Mouse (Mus musculus) E14TG2a.4 (cell line): ENCODE data around the gene Rhbdl3.

Source experiments
- H3K27me3 ChIP-seq: 2 replicates; pipeline ENCODE4 v1.6.1; 2014; ENCODE audit warnings: low read length, control low read depth; ENCODE audit not compliant: insufficient read depth
- H3K36me3 ChIP-seq: 2 replicates; pipeline ENCODE4 v1.6.1; 2014; ENCODE audit warnings: low read length, control low read depth; ENCODE audit not compliant: insufficient read depth
- H3K4me1 ChIP-seq: replicated peaks from 2 replicates; pipeline ENCODE4 v1.6.1; 2014; ENCODE audit warnings: low read depth, low read length, control low read depth
- H3K4me3 ChIP-seq: replicated peaks from 2 replicates; pipeline ENCODE4 v1.5.1; 2014; ENCODE audit warnings: mild to moderate bottlenecking, low read length
- H3K9me3 ChIP-seq: 2 replicates; pipeline ENCODE4 v1.6.1; 2014; ENCODE audit warnings: low read length, control low read depth
- CTCF ChIP-seq: conservative IDR thresholded peaks from 2 replicates; pipeline ENCODE4 v1.5.1; 2014; ENCODE audit warnings: low read length
- NANOG ChIP-seq: IDR thresholded peaks from 2 replicates; pipeline ENCODE4 v1.6.1; 2014; ENCODE audit warnings: borderline replicate concordance, low read length, mixed read lengths
- POU5F1 ChIP-seq: IDR thresholded peaks from 2 replicates; pipeline ENCODE4 v1.6.1; 2014; ENCODE audit warnings: low read length, borderline replicate concordance

The Rhbdl3 gene

GRCm38 (mm10) chr11:80289701-80290445 lies 10.8 kb upstream of the Rhbdl3 start:
- peak overlapping the region; percentile 67 for H3K4me3 ChIP-seq
- no peaks in the 10 kb centered on the region for H3K9me3 ChIP-seq
- H3K27me3 ChIP-seq: peaks cover 25% of the 10 kb centered on the region
- peaks cover 38% of the 10 kb centered on the region for H3K4me1 ChIP-seq
- TF ChIP-seq NANOG: no peak
- no peaks in the 10 kb centered on the region for H3K36me3 ChIP-seq

DNA sequence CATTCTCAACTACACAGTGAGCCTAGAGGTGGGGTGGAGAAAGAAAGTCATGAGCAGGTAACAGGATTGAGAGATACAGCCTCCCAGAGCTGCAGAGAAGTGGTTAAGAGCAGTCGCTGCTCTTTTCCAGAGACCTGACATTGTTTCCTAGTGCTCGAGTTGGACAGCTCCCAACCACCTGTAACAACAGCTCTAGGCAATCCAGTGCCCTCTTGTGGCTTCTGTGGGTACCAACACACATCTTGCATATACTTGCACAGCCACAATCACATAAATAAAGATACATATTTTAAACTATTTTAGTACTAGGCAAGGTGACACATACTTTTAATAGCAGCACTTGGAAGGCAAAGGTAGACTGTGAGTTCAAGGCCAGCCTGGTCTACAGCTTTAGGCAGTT lies 9.7 kb upstream of the Rhbdl3 start:
- Histone ChIP-seq H3K4me1 (peaks cover 50% of the 10 kb centered on the region), H3K27me3 (peaks cover 32% of the 10 kb centered on the region), H3K36me3 (no peaks in the 10 kb centered on the region), H3K4me3 (no peak overlapping the region), H3K9me3 (no peaks in the 10 kb centered on the region)
- TF ChIP-seq POU5F1 (no peak), NANOG (no peak), CTCF (peak; percentile 90)

DNA sequence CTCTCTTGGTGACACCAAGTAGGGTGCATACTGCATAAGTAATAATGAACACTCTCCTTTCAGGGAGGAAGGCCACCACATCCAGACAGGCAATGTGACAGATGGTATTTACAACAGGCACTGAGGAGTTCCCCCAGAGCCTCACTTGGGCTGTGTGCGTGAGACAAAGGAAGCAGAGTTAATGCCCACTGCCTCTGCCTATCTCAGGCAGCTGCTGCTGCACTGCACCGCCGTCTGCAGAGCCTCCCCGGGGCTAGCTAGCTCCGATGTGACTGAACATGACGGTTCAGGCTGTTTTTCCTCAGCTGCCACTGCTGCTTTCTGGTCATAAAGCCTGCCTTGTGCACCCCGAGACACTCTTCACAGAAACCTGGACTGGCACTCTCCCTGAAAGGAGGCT lies 8.2 kb upstream of the Rhbdl3 start:
- Histone ChIP-seq H3K27me3 (peaks cover 45% of the 10 kb centered on the region), H3K4me3 (no peak overlapping the region), H3K4me1 (peaks cover 40% of the 10 kb centered on the region), H3K36me3 (no peaks in the 10 kb centered on the region), H3K9me3 (no peaks in the 10 kb centered on the region)
- TF ChIP-seq CTCF (no peak), NANOG (no peak)

- no peak for TF ChIP-seq POU5F1
- TF ChIP-seq CTCF: no peak
- TF ChIP-seq NANOG: no peak
- no peaks in the 10 kb centered on the region for H3K9me3 ChIP-seq
- peaks cover 38% of the 10 kb centered on the region for H3K4me1 ChIP-seq
- H3K27me3 ChIP-seq: peaks cover 52% of the 10 kb centered on the region
- H3K4me3 ChIP-seq: no peak overlapping the region
- no peaks in the 10 kb centered on the region for H3K36me3 ChIP-seq
Measured at GRCm38 (mm10) chr11:80295066-80295465, 5.6 kb upstream of the Rhbdl3 start.

- Histone ChIP-seq H3K27me3 (peaks cover 57% of the 10 kb centered on the region), H3K4me3 (no peak overlapping the region), H3K9me3 (no peaks in the 10 kb centered on the region), H3K4me1 (peaks cover 34% of the 10 kb centered on the region), H3K36me3 (no peaks in the 10 kb centered on the region)
- TF ChIP-seq NANOG (no peak), POU5F1 (no peak), CTCF (no peak)
Measured at GRCm38 (mm10) chr11:80295785-80296184, 4.9 kb upstream of the Rhbdl3 start.

DNA sequence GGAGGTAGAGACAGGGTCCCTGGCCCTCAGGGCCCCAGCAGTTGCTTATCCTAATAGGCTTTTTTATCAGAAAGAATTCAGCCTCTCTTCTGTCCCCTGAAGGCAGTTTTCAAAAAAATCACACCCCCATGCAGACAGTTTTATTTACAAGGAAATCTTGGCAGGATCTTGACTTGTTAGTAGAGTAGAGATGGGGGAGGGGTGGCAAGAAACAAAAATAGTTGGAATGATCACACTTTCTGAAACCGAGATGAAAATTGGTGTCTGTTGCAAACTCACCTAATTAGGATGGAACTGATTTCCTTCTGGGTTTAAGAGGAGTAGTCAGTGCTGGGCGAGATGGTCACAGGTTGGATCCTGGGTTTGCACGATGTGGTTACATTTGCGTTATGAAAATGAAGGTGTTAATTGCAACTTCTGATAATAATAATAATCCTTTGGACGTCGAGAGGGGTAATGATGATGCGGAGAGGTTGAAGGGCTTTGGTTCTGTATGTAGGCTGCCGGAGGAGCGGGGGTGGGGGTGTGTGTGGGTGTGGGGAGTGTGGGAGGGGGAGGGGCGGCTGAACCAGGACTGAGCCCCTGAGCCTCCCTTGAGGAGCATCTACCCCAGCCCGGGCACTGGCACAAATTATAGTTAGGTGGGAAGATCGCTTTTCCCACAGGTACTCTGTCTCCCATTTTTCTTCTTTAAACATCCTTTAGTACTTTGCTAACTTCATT lies 1.0 kb upstream of the Rhbdl3 start:
- H3K4me1 ChIP-seq: peaks cover 49% of the 10 kb centered on the region
- no peak overlapping the region for H3K4me3 ChIP-seq
- no peak for TF ChIP-seq NANOG
- no peak for TF ChIP-seq POU5F1

GRCm38 (mm10) chr11:80301316-80302045 lies 769 bp downstream of the Rhbdl3 start:
- Histone ChIP-seq H3K27me3 (peaks cover 74% of the 10 kb centered on the region), H3K4me3 (peak overlapping the region; percentile 83), H3K36me3 (no peaks in the 10 kb centered on the region), H3K4me1 (peaks cover 33% of the 10 kb centered on the region), H3K9me3 (peaks cover 7% of the 10 kb centered on the region)
- TF ChIP-seq NANOG (no peak), CTCF (no peak), POU5F1 (no peak)

More for the DNA sequence above, 1.0 kb upstream of the Rhbdl3 start:
- H3K27me3 ChIP-seq: peaks cover 85% of the 10 kb centered on the region
- H3K9me3 ChIP-seq: peaks cover 7% of the 10 kb centered on the region
- H3K36me3 ChIP-seq: no peaks in the 10 kb centered on the region

- H3K4me3 ChIP-seq: peak overlapping the region; percentile 83
- TF ChIP-seq POU5F1: no peak
- no peaks in the 10 kb centered on the region for H3K36me3 ChIP-seq
- H3K4me1 ChIP-seq: peaks cover 33% of the 10 kb centered on the region
- peaks cover 75% of the 10 kb centered on the region for H3K27me3 ChIP-seq
- peaks cover 7% of the 10 kb centered on the region for H3K9me3 ChIP-seq
Measured at GRCm38 (mm10) chr11:80302046-80302390, 1.3 kb downstream of the Rhbdl3 start.
